Mouse (Mus musculus) erythroid progenitor cell, adult 5-6 weeks (primary cell): ENCODE data around the gene Cntrob. TPM values are rescaled to one million over a fixed set of nuclear protein-coding genes. Genes with fewer than 3 reads are reported as not detected.

Experiments
- ATAC-seq: replicated peaks from 2 replicates; pipeline ENCODE4 v1.8.0; 2016; ENCODE audit warnings: moderate number of reproducible peaks, mild to moderate bottlenecking, moderate TSS enrichment, inconsistent platforms; ENCODE audit not compliant: poor library complexity, low FRiP score, severe bottlenecking
- total RNA-seq, 2 experiments: library from RNA; stranded (forward) in 1 of 2; stranded (reverse) in 1 of 2; fragments of 150-400 nt in 1 of 2; fragments of 186-747, 209-891 nt in 1 of 2; gene quantifications; 2 replicates each; pipeline versions ENCODE4 v1.2.3 to v1.2.4; 2015 to 2017; ENCODE audit warnings: low replicate concordance in 2 of 2

Gene Cntrob
- total RNA-seq, 2 experiments from 2014 or later, result 113 to 135 TPM

GRCm38 (mm10) chr11:69253131-69253530 lies 70.4 kb downstream of the Cntrob start:
- no peak for ATAC-seq

GRCm38 (mm10) chr11:69251953-69252352 lies 71.6 kb downstream of the Cntrob start:
- no peak for ATAC-seq

- ATAC-seq, result no peak
Observed at GRCm38 (mm10) chr11:69251135-69251842, 72.3 kb downstream of the Cntrob start.

GRCm38 (mm10) chr11:69250106-69250505 lies 73.5 kb downstream of the Cntrob start:
- no peak for ATAC-seq

Other genes with a start within 250 kb of the Cntrob start
- gene Vamp2, start 235.3 kb downstream of the Cntrob start, total RNA-seq (2015; ENCODE audit: low replicate concordance), result 94.1 and 114 TPM in 2 replicates
- 18.2 and 31.1 TPM in 2 replicates for gene Vamp2, start 235.3 kb downstream of the Cntrob start, total RNA-seq (2017; ENCODE audit: low replicate concordance)
- gene Per1, start 228.6 kb downstream of the Cntrob start, total RNA-seq (2015; ENCODE audit: low replicate concordance), result 3.4 and 3.6 TPM in 2 replicates
- 3.3 and 7.6 TPM in 2 replicates for gene Per1, start 228.6 kb downstream of the Cntrob start, total RNA-seq (2017; ENCODE audit: low replicate concordance)
- gene Hes7, start 203.4 kb downstream of the Cntrob start, total RNA-seq (2015; ENCODE audit: low replicate concordance), result not detected in 2 replicates
- not detected in 2 replicates for gene Hes7, start 203.4 kb downstream of the Cntrob start, total RNA-seq (2017; ENCODE audit: low replicate concordance)
- gene 9130213A22Rik, start 201.2 kb downstream of the Cntrob start, total RNA-seq (2015; ENCODE audit: low replicate concordance), result not detected in 2 replicates
- not detected in 2 replicates for gene 9130213A22Rik, start 201.2 kb downstream of the Cntrob start, total RNA-seq (2017; ENCODE audit: low replicate concordance)
- not detected in 2 replicates for gene Aloxe3, start 197.9 kb downstream of the Cntrob start, total RNA-seq (2015; ENCODE audit: low replicate concordance)
- gene Aloxe3, start 197.9 kb downstream of the Cntrob start, total RNA-seq (2017; ENCODE audit: low replicate concordance), result 3.1 TPM in 1 of 2 replicates, not detected in the other
- gene Alox12b, start 166.8 kb downstream of the Cntrob start, total RNA-seq (2015; ENCODE audit: low replicate concordance), result not detected in 2 replicates
- gene Alox12b, start 166.8 kb downstream of the Cntrob start, total RNA-seq (2017; ENCODE audit: low replicate concordance), result not detected in 2 replicates
- not detected in 2 replicates for gene Alox8, start 125.9 kb downstream of the Cntrob start, total RNA-seq (2015; ENCODE audit: low replicate concordance)
- not detected in 2 replicates for gene Alox8, start 125.9 kb downstream of the Cntrob start, total RNA-seq (2017; ENCODE audit: low replicate concordance)
- gene Gucy2e, start 86.7 kb downstream of the Cntrob start, total RNA-seq (2015; ENCODE audit: low replicate concordance), result 0.36 TPM in 1 of 2 replicates, not detected in the other
- gene Gucy2e, start 86.7 kb downstream of the Cntrob start, total RNA-seq (2017; ENCODE audit: low replicate concordance), result not detected in 2 replicates
- 101 and 143 TPM in 2 replicates for gene Trappc1, start 205 bp upstream of the Cntrob start, total RNA-seq (2015; ENCODE audit: low replicate concordance)
- 48.5 and 72.5 TPM in 2 replicates for gene Trappc1, start 205 bp upstream of the Cntrob start, total RNA-seq (2017; ENCODE audit: low replicate concordance)
- gene Kcnab3, start 2.5 kb upstream of the Cntrob start, total RNA-seq (2015; ENCODE audit: low replicate concordance), result not detected in 2 replicates
- not detected in 2 replicates for gene Kcnab3, start 2.5 kb upstream of the Cntrob start, total RNA-seq (2017; ENCODE audit: low replicate concordance)
- 1.7 and 8.3 TPM in 2 replicates for gene Rnf227, start 16.7 kb upstream of the Cntrob start, total RNA-seq (2015; ENCODE audit: low replicate concordance)
- 3.9 and 6.5 TPM in 2 replicates for gene Rnf227, start 16.7 kb upstream of the Cntrob start, total RNA-seq (2017; ENCODE audit: low replicate concordance)
- gene Chd3, start 45.6 kb upstream of the Cntrob start, total RNA-seq (2015; ENCODE audit: low replicate concordance), result 21.0 and 33.2 TPM in 2 replicates
- 18.9 and 19.5 TPM in 2 replicates for gene Chd3, start 45.6 kb upstream of the Cntrob start, total RNA-seq (2017; ENCODE audit: low replicate concordance)
- 26.8 and 31.7 TPM in 2 replicates for gene Naa38, start 71.7 kb upstream of the Cntrob start, total RNA-seq (2015; ENCODE audit: low replicate concordance)
- 21.6 and 21.9 TPM in 2 replicates for gene Naa38, start 71.7 kb upstream of the Cntrob start, total RNA-seq (2017; ENCODE audit: low replicate concordance)
- 8.3 and 11.7 TPM in 2 replicates for gene Cyb5d1, start 71.9 kb upstream of the Cntrob start, total RNA-seq (2015; ENCODE audit: low replicate concordance)
- gene Cyb5d1, start 71.9 kb upstream of the Cntrob start, total RNA-seq (2017; ENCODE audit: low replicate concordance), result 25.7 and 32.5 TPM in 2 replicates
- not detected in 2 replicates for gene Tmem88, start 74.5 kb upstream of the Cntrob start, total RNA-seq (2015; ENCODE audit: low replicate concordance)
- gene Tmem88, start 74.5 kb upstream of the Cntrob start, total RNA-seq (2017; ENCODE audit: low replicate concordance), result not detected in 2 replicates
- gene Kdm6b, start 89.9 kb upstream of the Cntrob start, total RNA-seq (2015; ENCODE audit: low replicate concordance), result 6.5 and 11.7 TPM in 2 replicates
- 0.64 and 1.2 TPM in 2 replicates for gene Kdm6b, start 89.9 kb upstream of the Cntrob start, total RNA-seq (2017; ENCODE audit: low replicate concordance)
- not detected in 2 replicates for gene Dnah2, start 225.3 kb upstream of the Cntrob start, total RNA-seq (2015; ENCODE audit: low replicate concordance)
- 0.13 TPM in 1 of 2 replicates, not detected in the other for gene Dnah2, start 225.3 kb upstream of the Cntrob start, total RNA-seq (2017; ENCODE audit: low replicate concordance)
- gene Efnb3, start 236.4 kb upstream of the Cntrob start, total RNA-seq (2015; ENCODE audit: low replicate concordance), result 2.5 and 2.9 TPM in 2 replicates
- gene Efnb3, start 236.4 kb upstream of the Cntrob start, total RNA-seq (2017; ENCODE audit: low replicate concordance), result 0.77 and 1.1 TPM in 2 replicates